Mouse (Mus musculus): Measurements from ENCODE around the gene Gcnt4.

Gene Gcnt4

DNA sequence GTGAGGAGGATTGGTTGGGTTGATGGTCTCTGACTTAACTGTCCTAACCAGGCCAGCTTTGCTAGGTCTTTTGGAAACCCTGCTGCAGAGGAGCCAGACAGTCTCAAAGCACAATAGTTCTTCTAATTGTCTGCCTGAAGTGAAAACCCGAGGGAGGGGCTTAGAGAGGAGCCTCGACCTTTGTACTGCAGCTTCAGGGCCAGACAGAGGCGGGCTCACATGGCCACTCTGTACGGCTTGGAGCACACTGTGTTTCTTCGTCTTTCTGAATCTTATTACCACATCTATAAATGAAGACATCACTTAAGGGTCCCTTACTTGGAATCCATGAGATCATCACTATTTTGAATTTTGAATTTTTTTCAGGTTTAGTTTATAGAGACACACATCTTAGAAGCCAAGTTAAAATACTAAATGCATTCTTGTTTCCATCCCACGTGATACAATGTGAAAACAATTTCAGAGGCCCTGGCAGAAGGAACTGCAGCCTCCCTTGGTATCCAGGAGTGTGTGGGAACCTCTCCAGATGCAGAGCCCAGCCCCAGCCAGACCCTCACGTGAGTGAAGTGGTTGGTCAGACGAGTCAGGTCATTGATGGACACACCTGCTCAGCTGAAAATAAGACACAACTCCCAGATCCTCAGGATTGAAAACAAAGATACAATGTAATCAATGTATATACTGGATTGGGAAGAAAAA, 69.0 kb downstream of the Gcnt4 start:
- DNase-seq: peak; percentile 32 to 36

DNA sequence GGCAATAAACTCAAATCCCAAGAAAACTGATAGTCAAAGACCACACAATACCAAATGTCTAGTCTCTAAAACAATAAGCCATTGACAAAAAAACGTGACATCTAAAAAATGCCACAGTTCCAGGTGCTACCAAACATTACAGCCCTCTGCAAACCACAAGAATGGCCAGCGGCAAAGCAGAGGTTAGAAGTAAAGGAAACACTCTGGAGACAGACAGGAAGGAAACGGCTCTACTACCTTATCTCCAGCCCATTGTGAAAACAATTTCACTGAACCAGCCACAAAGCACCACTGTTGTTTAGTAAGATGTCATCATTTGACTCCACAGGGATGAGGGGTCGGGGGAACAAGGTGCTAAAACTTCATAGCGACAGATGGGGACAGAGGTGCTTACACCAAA, 70.8 kb downstream of the Gcnt4 start:
- no peak for DNase-seq

DNA sequence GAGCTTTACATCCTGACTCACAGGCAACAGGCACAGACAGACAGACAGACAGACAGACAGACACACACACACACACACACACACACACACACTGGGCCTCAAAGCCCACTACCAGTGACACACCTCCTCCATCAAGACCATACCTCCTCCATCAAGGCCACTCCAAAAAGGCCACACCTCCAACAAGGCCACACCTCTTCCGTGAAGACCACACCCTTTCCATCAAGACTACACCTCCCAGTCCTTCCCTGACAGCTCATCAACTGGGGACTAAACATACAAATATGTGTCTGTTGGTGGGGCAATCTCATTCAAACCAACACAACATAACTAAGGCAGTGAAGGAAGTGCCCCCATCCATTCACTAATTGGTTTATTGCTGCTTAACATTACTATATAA, 72.6 kb downstream of the Gcnt4 start:
- DNase-seq: no peak

All from kidney, adult 8-10 months (tissue).